Comparison of ENCODE assay signal across 18 mouse cellular contexts in genomic region chr1:71886233-71886632, GRCm38 (mm10).
DNase-seq lines count a peak whose midpoint lies in the region; ATAC-seq and TF ChIP-seq lines count a peak whose summit lies in the region.
"Had no signal": no experiment of that assay in that cellular context is flagged by ENCODE, and none has a peak within 500 bp of the region (broad histone marks: within the 10 kb centered on the region; RNA-seq: fewer than 3 reads in every experiment).

No protein-coding gene starts in this region.

- WGBS in intestine, embryonic 15.5 days = 66% methylated on average over 5 of the region's 5 CpGs
- whole genome bisulfite sequencing in intestine, postnatal 0 days = 58% methylated on average over 5 of the region's 5 CpGs
- 80% methylated on average over 5 of the region's 5 CpGs for WGBS in limb, embryonic 11.5 days
- 20% methylated on average over 5 of the region's 5 CpGs for WGBS in liver, embryonic 15.5 days (ENCODE audit: insufficient replicate concordance)
- 88% methylated on average over 5 of the region's 5 CpGs for WGBS in midbrain, embryonic 13.5 days

- H3K36me3 ChIP-seq in intestine, embryonic 15.5 days = no peaks in the 10 kb centered on the region
- H3K36me3 ChIP-seq in intestine, postnatal 0 days (ENCODE audit: control insufficient read depth, insufficient read depth) = no peaks in the 10 kb centered on the region
- no peaks in the 10 kb centered on the region for H3K36me3 ChIP-seq in limb, embryonic 11.5 days (ENCODE audit: control insufficient read depth, insufficient read depth, low read length)
- no peaks in the 10 kb centered on the region for H3K36me3 ChIP-seq in liver, embryonic 15.5 days (replicated peaks)
- H3K36me3 ChIP-seq in midbrain, embryonic 13.5 days = no peaks in the 10 kb centered on the region
- H3K36me3 ChIP-seq: embryonic facial prominence, embryonic 12.5 days; forebrain, embryonic 12.5 days; hindbrain, embryonic 13.5 days had no signal

- no peak overlapping the region for H3K9ac ChIP-seq in intestine, embryonic 15.5 days
- no peak overlapping the region for H3K9ac ChIP-seq in intestine, postnatal 0 days (ENCODE audit: low read depth, low read length)
- H3K9ac ChIP-seq in limb, embryonic 11.5 days (ENCODE audit: low read length) = no peak overlapping the region
- no peak overlapping the region for H3K9ac ChIP-seq in liver, embryonic 15.5 days
- no peak overlapping the region for H3K9ac ChIP-seq in midbrain, embryonic 13.5 days (replicated peaks)
- H3K9ac ChIP-seq: embryonic facial prominence, embryonic 12.5 days; forebrain, embryonic 12.5 days; hindbrain, embryonic 13.5 days had no signal

- TF ChIP-seq CTCF in intestine, postnatal 0 days (IDR thresholded peaks at IDR 0.05; ENCODE audit: low read depth) = no peak

- no peaks in the 10 kb centered on the region for H3K27me3 ChIP-seq in intestine, embryonic 15.5 days (replicated peaks)
- no peaks in the 10 kb centered on the region for H3K27me3 ChIP-seq in intestine, postnatal 0 days (replicated peaks; ENCODE audit: control insufficient read depth, insufficient read depth, low read length)
- H3K27me3 ChIP-seq in limb, embryonic 11.5 days (ENCODE audit: control insufficient read depth, insufficient read depth, low read length) = no peaks in the 10 kb centered on the region
- H3K27me3 ChIP-seq in liver, embryonic 15.5 days = no peaks in the 10 kb centered on the region
- no peaks in the 10 kb centered on the region for H3K27me3 ChIP-seq in midbrain, embryonic 13.5 days
- H3K27me3 ChIP-seq: embryonic facial prominence, embryonic 12.5 days; forebrain, embryonic 12.5 days; hindbrain, embryonic 13.5 days had no signal

- no peak overlapping the region for H3K4me2 ChIP-seq in intestine, embryonic 15.5 days (replicated peaks)
- no peak overlapping the region for H3K4me2 ChIP-seq in intestine, postnatal 0 days (replicated peaks; ENCODE audit: low read depth)
- H3K4me2 ChIP-seq in limb, embryonic 11.5 days (ENCODE audit: low read depth, severe bottlenecking) = no peak overlapping the region
- no peak overlapping the region for H3K4me2 ChIP-seq in liver, embryonic 15.5 days
- H3K4me2 ChIP-seq in midbrain, embryonic 13.5 days (replicated peaks) = no peak overlapping the region
- H3K4me2 ChIP-seq: embryonic facial prominence, embryonic 12.5 days; forebrain, embryonic 12.5 days; hindbrain, embryonic 13.5 days had no signal

- peak; percentile 10; the same call in 1 of the 2 replicates for ATAC-seq in intestine, embryonic 15.5 days
- ATAC-seq in intestine, postnatal 0 days = no peak
- no peak for ATAC-seq in limb, embryonic 11.5 days (ENCODE audit: insufficient number of reproducible peaks, low FRiP score, low TSS enrichment, low read depth)
- ATAC-seq in liver, embryonic 15.5 days (ENCODE audit: insufficient read depth) = no peak
- peak; percentile 68 for ATAC-seq in megakaryocyte-erythroid progenitor cell, adult 5-6 weeks (replicated peaks; ENCODE audit: low FRiP score, low TSS enrichment, poor library complexity, severe bottlenecking)
- no peak for ATAC-seq in midbrain, embryonic 13.5 days
- ATAC-seq: forebrain, embryonic 16.5 days; hindbrain, postnatal 0 days had no signal

- DNase-seq in limb, embryonic 11.5 days (ENCODE audit: low spot score) = no peak
- no peak for DNase-seq in c-Kit-positive CD71-positive TER-119-positive erythroid progenitor cells, embryonic 14.5 days (ENCODE audit: low spot score)
- DNase-seq: adrenal gland, adult 2 months; adrenal gland, postnatal 25 days; cerebellum, adult 2 months; cerebellum, postnatal 14 days; gastrocnemius, postnatal 14 days; heart, postnatal 10 days had no signal

- H3K4me3 ChIP-seq in intestine, embryonic 15.5 days (replicated peaks) = no peak overlapping the region
- H3K4me3 ChIP-seq in intestine, postnatal 0 days (ENCODE audit: low read depth, low read length) = no peak overlapping the region
- no peak overlapping the region for H3K4me3 ChIP-seq in limb, embryonic 11.5 days (ENCODE audit: low read depth, low read length)
- no peak overlapping the region for H3K4me3 ChIP-seq in liver, embryonic 15.5 days (replicated peaks)
- H3K4me3 ChIP-seq in midbrain, embryonic 13.5 days (replicated peaks) = no peak overlapping the region
- H3K4me3 ChIP-seq: embryonic facial prominence, embryonic 12.5 days; forebrain, embryonic 12.5 days; hindbrain, embryonic 13.5 days had no signal

- no peaks in the 10 kb centered on the region for H3K4me1 ChIP-seq in intestine, embryonic 15.5 days (replicated peaks)
- peaks cover 7% of the 10 kb centered on the region; the same call in 1 of the 2 replicates for H3K4me1 ChIP-seq in intestine, postnatal 0 days (replicated peaks; ENCODE audit: control insufficient read depth, insufficient read depth, low read length)
- H3K4me1 ChIP-seq in limb, embryonic 11.5 days (ENCODE audit: control insufficient read depth, insufficient read depth, low read length) = no peaks in the 10 kb centered on the region
- no peaks in the 10 kb centered on the region; the same call in 1 of the 2 replicates for H3K4me1 ChIP-seq in liver, embryonic 15.5 days (replicated peaks)
- no peaks in the 10 kb centered on the region for H3K4me1 ChIP-seq in midbrain, embryonic 13.5 days (replicated peaks)
- H3K4me1 ChIP-seq: embryonic facial prominence, embryonic 12.5 days had no signal

- H3K9me3 ChIP-seq in intestine, embryonic 15.5 days = no peaks in the 10 kb centered on the region
- no peaks in the 10 kb centered on the region for H3K9me3 ChIP-seq in intestine, postnatal 0 days (ENCODE audit: control insufficient read depth)
- no peaks in the 10 kb centered on the region for H3K9me3 ChIP-seq in limb, embryonic 11.5 days (ENCODE audit: control insufficient read depth, low read length)
- H3K9me3 ChIP-seq in liver, embryonic 15.5 days (replicated peaks) = no peaks in the 10 kb centered on the region
- no peaks in the 10 kb centered on the region for H3K9me3 ChIP-seq in midbrain, embryonic 13.5 days
- H3K9me3 ChIP-seq: embryonic facial prominence, embryonic 12.5 days; forebrain, embryonic 12.5 days; hindbrain, embryonic 13.5 days had no signal

- no peak overlapping the region for H3K27ac ChIP-seq in intestine, embryonic 15.5 days
- no peak overlapping the region for H3K27ac ChIP-seq in intestine, postnatal 0 days (ENCODE audit: low read depth, low read length)
- H3K27ac ChIP-seq in limb, embryonic 11.5 days (replicated peaks; ENCODE audit: low read depth, low read length) = 0 out of 2 replicates have a peak overlapping the region, but pooled peaks have one; percentile 26
- peak overlapping the region; percentile 35; the same call in 1 of the 2 replicates for H3K27ac ChIP-seq in liver, embryonic 15.5 days (replicated peaks)
- no peak overlapping the region for H3K27ac ChIP-seq in midbrain, embryonic 13.5 days
- H3K27ac ChIP-seq: embryonic facial prominence, embryonic 12.5 days; forebrain, embryonic 12.5 days; hindbrain, embryonic 13.5 days; hindbrain, postnatal 0 days had no signal

Comparison
In these comparisons a context has a peak if more than half of its experiments do, and no peak if none do; other contexts are left out.
1. ATAC-seq: peak in intestine, embryonic 15.5 days (single experiment) and megakaryocyte-erythroid progenitor cell, adult 5-6 weeks (single experiment); none in intestine, postnatal 0 days (single experiment), limb, embryonic 11.5 days (single experiment), liver, embryonic 15.5 days (single experiment) and midbrain, embryonic 13.5 days (single experiment).
2. H3K27ac ChIP-seq: peak in limb, embryonic 11.5 days (single experiment) and liver, embryonic 15.5 days (single experiment); none in intestine, embryonic 15.5 days (single experiment), intestine, postnatal 0 days (single experiment) and midbrain, embryonic 13.5 days (single experiment).